Mouse (Mus musculus) limb, embryonic 11.5 days (tissue): ENCODE measurements around the gene Nudt4. TPM values are rescaled to one million over a fixed set of nuclear protein-coding genes. Genes with fewer than 3 reads are reported as not detected.

Source experiments
- ATAC-seq: fragments of 200-750 bp; cut with Nextera tagmentation; 2 replicates; pipeline ENCODE4 v1.8.0; 2017; ENCODE audit warnings: low read depth; ENCODE audit not compliant: insufficient number of reproducible peaks, low FRiP score, low TSS enrichment
- DNase-seq: peaks from one replicate; pipeline ENCODE4 v3.0.0-alpha.2; 2015; ENCODE audit warnings: low spot score
- H3K27ac ChIP-seq: fragments of 300-500 bp; sonication (generic); replicated peaks from 2 replicates; pipeline ENCODE4 v1.5.1; 2014; ENCODE audit warnings: low read depth, mild to moderate bottlenecking, low read length
- H3K27me3 ChIP-seq: fragments of 300-500 bp; sonication (generic); 2 replicates; pipeline ENCODE4 v1.6.1; 2014; ENCODE audit warnings: mild to moderate bottlenecking, low read length, mixed read lengths; ENCODE audit not compliant: control insufficient read depth, insufficient read depth
- H3K36me3 ChIP-seq: fragments of 300-500 bp; sonication (generic); 2 replicates; pipeline ENCODE4 v1.6.1; 2014; ENCODE audit warnings: mild to moderate bottlenecking, low read length, moderate library complexity, mixed read lengths; ENCODE audit not compliant: control insufficient read depth, insufficient read depth
- H3K4me1 ChIP-seq: fragments of 300-500 bp; sonication (generic); 2 replicates; pipeline ENCODE4 v1.6.1; 2014; ENCODE audit warnings: low read length, mixed read lengths; ENCODE audit not compliant: control insufficient read depth, insufficient read depth
- H3K4me2 ChIP-seq: fragments of 300-500 bp; sonication (generic); 2 replicates; pipeline ENCODE4 v1.6.1; 2014; ENCODE audit warnings: low read depth, mild to moderate bottlenecking, moderate library complexity; ENCODE audit not compliant: severe bottlenecking
- H3K4me3 ChIP-seq: fragments of 300-500 bp; sonication (generic); 2 replicates; pipeline ENCODE4 v1.5.1; 2014; ENCODE audit warnings: low read depth, low read length
- H3K9ac ChIP-seq: fragments of 300-500 bp; sonication (generic); 2 replicates; pipeline ENCODE4 v1.6.1; 2014; ENCODE audit warnings: mild to moderate bottlenecking, low read length
- H3K9me3 ChIP-seq: fragments of 300-500 bp; sonication (generic); 2 replicates; pipeline ENCODE4 v1.6.1; 2016; ENCODE audit warnings: low read length; ENCODE audit not compliant: control insufficient read depth
- WGBS: fragments of 180-500 bp; shearing (Covaris S2); extraction: QIAGEN DNeasy Blood & Tissue Kit; methylation state at CpG from one replicate; pipeline ENCODE4 v1.1.7; 2014; 5-methylcytosine and 5-hydroxymethylcytosine counted together
- polyA plus RNA-seq: library from polyadenylated mRNA; unstranded; fragments of >200 nt; fragmentation: Nextera tagmentation; extraction: Ambion mirVana; gene quantifications from 2 replicates; pipeline ENCODE4 v1.2.1, GENCODE M21; 2014

Gene Nudt4
- polyA plus RNA-seq, 1 experiment from 2014 or later: 99.7 TPM

DNA sequence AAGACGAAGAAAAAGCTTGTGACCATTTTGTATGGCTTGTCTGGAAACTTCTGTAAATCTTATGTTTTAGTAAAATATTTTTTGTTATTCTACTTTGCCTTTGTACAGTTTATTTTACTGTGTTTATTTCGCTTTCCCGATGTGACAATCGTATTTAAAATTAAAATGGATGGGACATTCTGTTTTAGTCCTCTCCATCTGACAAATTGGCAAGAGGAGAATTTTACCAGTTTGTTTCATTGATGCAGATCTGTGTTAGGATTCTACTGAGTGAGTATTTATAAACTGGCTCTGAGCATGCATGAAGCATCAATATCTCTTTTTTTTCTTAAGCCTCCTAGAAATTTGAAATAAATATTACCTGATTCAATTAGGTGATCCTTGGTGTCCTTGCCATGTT lies 21.0 kb downstream of the Nudt4 start:
- no peaks in the 10 kb centered on the region for H3K9me3 ChIP-seq
- H3K27ac ChIP-seq: no peak overlapping the region
- DNase-seq (no peak), ATAC-seq (no peak)
- 97% methylated on average over 4 of the region's 4 CpGs for WGBS
- H3K4me3 ChIP-seq: no peak overlapping the region
- H3K27me3 ChIP-seq: no peaks in the 10 kb centered on the region
- no peaks in the 10 kb centered on the region for H3K4me1 ChIP-seq
- H3K36me3 ChIP-seq: peaks cover 4% of the 10 kb centered on the region; the same call in 1 of the 2 replicates
- H3K4me2 ChIP-seq: no peak overlapping the region
- H3K9ac ChIP-seq: no peak overlapping the region

DNA sequence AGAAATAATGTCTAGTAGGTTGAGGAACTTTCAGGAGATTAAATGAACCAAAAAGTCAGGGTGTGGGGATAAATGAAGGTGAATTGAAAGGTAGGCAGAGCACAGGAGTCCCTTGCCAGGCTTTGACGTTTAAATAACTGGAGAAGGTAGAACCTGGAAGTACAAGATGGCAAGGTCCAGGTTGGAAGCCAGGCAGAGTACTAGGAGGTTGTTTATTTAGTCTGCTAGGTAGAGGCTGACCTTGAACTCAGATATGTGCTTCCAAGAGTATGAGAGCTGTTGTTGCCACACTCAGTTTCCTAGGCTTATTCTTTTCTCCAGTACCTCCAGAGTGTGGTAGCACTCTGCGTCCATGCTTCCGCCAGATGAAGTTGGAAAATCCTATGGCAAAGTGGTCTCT lies 24.1 kb downstream of the Nudt4 start:
- no peaks in the 10 kb centered on the region for H3K9me3 ChIP-seq
- H3K27me3 ChIP-seq: no peaks in the 10 kb centered on the region
- no peak overlapping the region for H3K4me2 ChIP-seq
- no peak overlapping the region for H3K27ac ChIP-seq
- 0 out of 2 replicates have a peak, but pooled peaks cover 2% of the 10 kb centered on the region for H3K36me3 ChIP-seq
- no peak overlapping the region for H3K4me3 ChIP-seq
- H3K4me1 ChIP-seq: no peaks in the 10 kb centered on the region
- ATAC-seq (no peak), DNase-seq (no peak)
- WGBS: 94% methylated on average over 3 of the region's 3 CpGs
- no peak overlapping the region for H3K9ac ChIP-seq

DNA sequence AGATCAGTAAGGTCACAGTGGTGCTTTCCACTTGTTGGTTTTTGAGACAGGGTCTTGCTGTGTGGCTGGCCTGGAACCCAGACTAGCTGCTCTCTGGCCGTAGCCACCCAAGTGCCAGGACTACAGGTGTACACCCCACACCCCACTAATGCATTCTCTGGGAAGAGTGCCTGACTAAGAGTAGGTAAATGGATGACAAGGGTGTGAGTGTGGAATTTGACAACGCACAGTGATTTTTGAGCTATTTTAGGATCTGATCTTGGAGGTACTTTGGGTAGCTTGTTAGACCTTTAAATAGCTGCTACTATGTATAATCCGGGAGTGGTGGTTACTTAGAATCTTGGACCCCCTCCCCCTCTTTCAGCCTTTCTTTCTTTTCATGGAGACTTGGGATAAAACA lies 24.7 kb downstream of the Nudt4 start:
- Histone ChIP-seq H3K4me2 (no peak overlapping the region), H3K27ac (no peak overlapping the region), H3K27me3 (no peaks in the 10 kb centered on the region), H3K36me3 (0 out of 2 replicates have a peak, but pooled peaks cover 2% of the 10 kb centered on the region), H3K9ac (no peak overlapping the region), H3K4me1 (no peaks in the 10 kb centered on the region), H3K9me3 (no peaks in the 10 kb centered on the region), H3K4me3 (no peak overlapping the region)
- WGBS: 97% methylated on average over 3 of the region's 3 CpGs
- no peak for ATAC-seq
- DNase-seq: no peak

DNA sequence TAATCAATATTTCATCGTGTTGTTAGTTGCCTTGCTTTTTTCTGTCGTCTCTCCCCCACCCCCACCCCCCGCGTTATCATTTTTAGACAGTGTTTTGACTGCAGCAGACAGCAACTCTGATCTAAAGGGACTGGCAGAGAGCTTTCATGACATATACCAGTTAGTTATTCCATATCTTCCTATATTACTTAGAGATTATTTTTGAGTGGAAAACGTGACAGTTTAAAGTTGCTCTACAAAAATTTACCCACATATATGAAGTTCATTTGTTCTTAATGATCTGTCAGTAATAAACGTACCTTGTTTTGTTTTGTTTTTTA lies 27.8 kb downstream of the Nudt4 start:
- Histone ChIP-seq H3K9ac (no peak overlapping the region), H3K4me3 (no peak overlapping the region), H3K4me1 (no peaks in the 10 kb centered on the region), H3K9me3 (no peaks in the 10 kb centered on the region), H3K27me3 (no peaks in the 10 kb centered on the region), H3K27ac (no peak overlapping the region), H3K36me3 (no peaks in the 10 kb centered on the region), H3K4me2 (no peak overlapping the region)
- ATAC-seq (no peak), DNase-seq (no peak)
- WGBS: 87% methylated on average over 6 of the region's 6 CpGs

DNA sequence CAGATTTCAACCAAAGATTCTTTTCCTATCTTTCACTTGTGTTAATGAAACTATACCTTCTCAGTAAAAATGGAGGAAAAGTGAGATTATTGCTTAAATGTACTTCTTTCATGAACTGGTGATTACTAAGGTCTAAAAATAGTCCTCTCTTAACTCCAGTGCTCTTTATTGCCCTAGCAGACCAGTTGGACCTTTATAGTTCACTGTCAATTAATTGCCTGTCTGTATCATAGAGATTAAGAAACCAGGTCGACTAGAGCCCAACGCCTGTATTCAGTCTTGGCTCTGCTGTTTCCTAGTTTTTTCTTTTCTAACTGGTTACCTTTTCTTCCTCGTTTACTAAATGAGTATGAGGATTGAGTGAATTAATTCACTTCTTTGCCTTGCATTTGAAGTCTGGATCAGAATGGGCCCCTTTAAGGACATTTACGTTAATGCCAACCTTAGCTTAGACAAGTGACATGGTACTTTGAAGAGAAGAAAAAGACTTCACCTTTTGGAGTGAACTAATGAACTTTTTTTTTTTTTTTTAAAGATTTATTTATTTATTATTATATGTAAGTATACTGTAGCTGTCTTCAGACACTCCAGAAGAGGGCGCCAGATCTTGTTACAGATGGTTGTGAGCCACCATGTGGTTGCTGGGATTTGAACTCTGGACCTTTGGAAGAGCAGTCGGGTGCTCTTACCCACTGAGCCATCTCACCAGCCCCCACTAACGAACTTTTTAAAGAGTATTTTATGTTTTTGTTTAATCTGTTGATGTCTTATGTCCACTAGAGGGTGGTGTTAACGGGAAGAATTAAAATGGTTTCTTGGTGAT lies 28.3 kb downstream of the Nudt4 start:
- Histone ChIP-seq H3K9ac (no peak overlapping the region), H3K4me2 (no peak overlapping the region), H3K27me3 (no peaks in the 10 kb centered on the region), H3K36me3 (no peaks in the 10 kb centered on the region), H3K4me3 (no peak overlapping the region), H3K4me1 (no peaks in the 10 kb centered on the region), H3K9me3 (no peaks in the 10 kb centered on the region), H3K27ac (no peak overlapping the region)
- ATAC-seq (no peak), DNase-seq (no peak)
- 90% methylated on average over 7 of the region's 8 CpGs for WGBS

DNA sequence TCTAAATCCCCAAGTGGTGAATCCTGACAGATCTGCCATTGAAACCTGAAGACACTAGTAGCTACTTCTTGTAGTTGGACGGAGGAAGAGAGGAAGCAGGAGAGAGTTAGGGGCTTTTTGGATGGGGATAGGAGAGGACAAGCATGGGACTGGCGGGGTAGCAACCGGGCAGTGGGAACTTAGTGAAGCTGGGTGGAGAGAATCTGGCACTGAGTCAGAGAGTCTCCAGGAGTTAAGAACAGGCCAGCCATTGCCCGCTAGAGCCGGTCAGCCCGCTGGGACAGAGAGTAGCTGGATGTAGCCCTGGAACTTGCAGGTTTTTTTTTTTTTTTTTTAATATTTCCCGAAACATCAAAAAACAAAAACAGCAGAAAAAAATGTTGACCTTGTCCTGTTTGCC lies 30.6 kb downstream of the Nudt4 start:
- 94% methylated on average over 7 of the region's 7 CpGs for WGBS

DNA sequence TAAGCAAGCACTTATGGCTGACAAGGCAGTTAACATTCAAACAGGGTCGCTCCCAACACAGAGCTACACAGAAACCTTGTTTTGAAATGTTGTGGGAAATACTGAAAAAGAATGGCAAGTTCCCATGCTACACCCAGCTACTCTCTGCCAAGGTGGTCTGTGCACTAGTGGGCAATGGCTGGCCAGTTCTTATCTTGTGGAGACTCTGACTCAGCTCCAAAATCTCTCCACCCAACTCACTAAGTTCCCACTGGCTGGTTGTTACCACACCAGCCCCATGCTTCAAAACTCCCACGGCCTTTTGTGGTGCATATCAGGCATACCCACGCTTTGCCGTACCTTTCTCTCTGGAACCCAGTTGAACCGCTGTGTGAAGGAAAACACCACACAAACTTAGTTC lies 31.0 kb downstream of the Nudt4 start:
- Histone ChIP-seq H3K9ac (no peak overlapping the region), H3K27ac (no peak overlapping the region), H3K36me3 (no peaks in the 10 kb centered on the region), H3K4me3 (no peak overlapping the region), H3K9me3 (no peaks in the 10 kb centered on the region), H3K4me2 (no peak overlapping the region), H3K27me3 (no peaks in the 10 kb centered on the region), H3K4me1 (no peaks in the 10 kb centered on the region)
- ATAC-seq (no peak), DNase-seq (no peak)
- 93% methylated on average over 5 of the region's 5 CpGs for WGBS

More for the DNA sequence above, 30.6 kb downstream of the Nudt4 start:
- no peaks in the 10 kb centered on the region for H3K27me3 ChIP-seq
- H3K4me1 ChIP-seq: no peaks in the 10 kb centered on the region
- no peak overlapping the region for H3K9ac ChIP-seq
- no peak for ATAC-seq
- H3K9me3 ChIP-seq: no peaks in the 10 kb centered on the region
- DNase-seq: no peak
- H3K4me3 ChIP-seq: no peak overlapping the region
- H3K36me3 ChIP-seq: no peaks in the 10 kb centered on the region
- no peak overlapping the region for H3K4me2 ChIP-seq
- no peak overlapping the region for H3K27ac ChIP-seq

DNA sequence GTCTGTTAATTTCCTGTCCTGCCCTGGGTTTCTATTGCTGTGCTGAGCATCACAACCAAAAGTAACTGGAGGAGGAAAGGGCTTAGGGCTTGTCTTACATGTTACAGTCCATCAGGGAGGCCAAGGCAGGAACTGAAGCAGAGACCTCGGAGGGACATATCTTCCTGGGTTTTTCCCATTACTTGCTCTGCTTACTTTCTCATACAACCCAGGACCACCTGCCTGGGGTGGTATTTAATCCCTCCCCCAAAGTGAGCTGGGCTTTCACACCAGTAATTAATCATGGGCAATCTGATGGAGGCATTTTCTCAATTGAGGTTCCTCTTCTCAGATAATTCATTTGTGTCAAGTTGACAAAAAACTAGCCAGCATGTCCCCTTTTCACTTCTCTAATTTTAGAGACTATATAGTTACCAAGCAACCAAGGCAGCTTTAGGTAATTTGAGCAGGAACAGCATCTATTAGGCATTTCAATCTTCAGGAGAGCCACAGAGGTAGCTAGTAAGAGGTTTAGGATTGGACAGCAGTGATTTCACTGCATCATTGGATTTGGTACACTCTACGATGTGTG lies 33.3 kb downstream of the Nudt4 start:
- DNase-seq: no peak
- 76% methylated on average over 2 of the region's 2 CpGs for WGBS
- Histone ChIP-seq H3K9me3 (no peaks in the 10 kb centered on the region), H3K4me1 (no peaks in the 10 kb centered on the region), H3K36me3 (no peaks in the 10 kb centered on the region), H3K27me3 (no peaks in the 10 kb centered on the region), H3K9ac (no peak overlapping the region), H3K27ac (no peak overlapping the region), H3K4me2 (no peak overlapping the region), H3K4me3 (no peak overlapping the region)
- ATAC-seq: no peak
